Comparison of ENCODE assay signal across 12 mouse cellular contexts in genomic region chr5:149275105-149275494, GRCm38 (mm10). TPM values are rescaled to one million over a fixed set of nuclear protein-coding genes. Genes with fewer than 3 reads are reported as not detected.
DNase-seq lines count a peak whose midpoint lies in the region; ATAC-seq and TF ChIP-seq lines count a peak whose summit lies in the region.
"Had no signal": no experiment of that assay in that cellular context is flagged by ENCODE, and none has a peak within 500 bp of the region (broad histone marks: within the 10 kb centered on the region; RNA-seq: fewer than 3 reads in every experiment).

No protein-coding gene starts in this region.

- peak; percentile 40 for TF ChIP-seq CTCF in heart, adult 2 months (IDR thresholded peaks at IDR 0.05)
- peak; percentile 37 for TF ChIP-seq CTCF in midbrain, postnatal 0 days (IDR thresholded peaks at IDR 0.05)
- peak; percentile 28; the same call in 1 of the 2 replicates for TF ChIP-seq CTCF in brain, embryonic 14.5 days (IDR thresholded peaks at IDR 0.05; ENCODE audit: borderline replicate concordance, extremely low read depth, insufficient read depth, insufficient read length)

- H3K9me3 ChIP-seq in midbrain, postnatal 0 days (ENCODE audit: low read length) = no peaks in the 10 kb centered on the region
- H3K9me3 ChIP-seq in midbrain, embryonic 14.5 days (ENCODE audit: control insufficient read depth, low read length) = no peaks in the 10 kb centered on the region

- H3K4me3 ChIP-seq in heart, adult 2 months = no peak overlapping the region
- H3K4me3 ChIP-seq in midbrain, postnatal 0 days (ENCODE audit: low read depth, low read length) = no peak overlapping the region
- no peak overlapping the region for H3K4me3 ChIP-seq in midbrain, embryonic 14.5 days (replicated peaks; ENCODE audit: low read depth, low read length)
- H3K4me3 ChIP-seq: forebrain, embryonic 15.5 days had no signal

- no peak for TF ChIP-seq POLR2A in heart, adult 2 months (IDR thresholded peaks at IDR 0.05; ENCODE audit: insufficient read depth, low read depth, low read length)
- no peak for TF ChIP-seq POLR2A in brain, embryonic 14.5 days (IDR thresholded peaks at IDR 0.05; ENCODE audit: borderline replicate concordance, extremely low read depth, insufficient read depth, insufficient read length, poor library complexity, severe bottlenecking)

- no peak overlapping the region for H3K9ac ChIP-seq in heart, adult 2 months (ENCODE audit: low read depth, low read length)
- H3K9ac ChIP-seq in midbrain, postnatal 0 days (replicated peaks; ENCODE audit: low read length, poor library complexity, severe bottlenecking) = no peak overlapping the region
- H3K9ac ChIP-seq in midbrain, embryonic 14.5 days (replicated peaks; ENCODE audit: low read length) = no peak overlapping the region
- H3K9ac ChIP-seq: forebrain, embryonic 15.5 days had no signal

- no peaks in the 10 kb centered on the region for H3K36me3 ChIP-seq in heart, adult 2 months (ENCODE audit: control insufficient read depth, insufficient read depth, low read length)
- H3K36me3 ChIP-seq in midbrain, postnatal 0 days (ENCODE audit: insufficient read depth, low read length) = no peaks in the 10 kb centered on the region
- no peaks in the 10 kb centered on the region for H3K36me3 ChIP-seq in midbrain, embryonic 14.5 days (ENCODE audit: control insufficient read depth, insufficient read depth, low read length)
- H3K36me3 ChIP-seq: forebrain, embryonic 15.5 days had no signal

- DNase-seq in heart, adult 2 months = no peak
- no peak for DNase-seq in heart, postnatal 14 days
- no peak for DNase-seq in midbrain, postnatal 0 days (ENCODE audit: low spot score)
- no peak for DNase-seq in midbrain, embryonic 14.5 days
- DNase-seq in brain, embryonic 14.5 days (ENCODE audit: low read depth) = no peak
- peak; percentile 33 for DNase-seq in naive thymus-derived CD4-positive, alpha-beta T cell, adult 2 months (ENCODE audit: low read depth)
- no peak for DNase-seq in layer of hippocampus, adult 9-11 months
- DNase-seq in gastrocnemius, postnatal 36 days = no peak
- DNase-seq: gastrocnemius, postnatal 14 days; kidney, postnatal 4 days had no signal

- no peak overlapping the region for H3K27ac ChIP-seq in heart, adult 2 months
- H3K27ac ChIP-seq in midbrain, postnatal 0 days (ENCODE audit: low read depth, low read length) = no peak overlapping the region
- H3K27ac ChIP-seq in midbrain, embryonic 14.5 days (replicated peaks; ENCODE audit: low read depth, low read length) = no peak overlapping the region
- H3K27ac ChIP-seq: forebrain, embryonic 15.5 days had no signal

- intact Hi-C loops in heart, adult 2 months (cut with DNase I) = no loop called here
- intact Hi-C loops in heart, postnatal 14 days (cut with DNase I) = no loop called here
- intact Hi-C loops in gastrocnemius, postnatal 36 days (cut with DNase I) = no loop called here

- no peak overlapping the region for H3K4me2 ChIP-seq in midbrain, postnatal 0 days (ENCODE audit: low read depth, low read length, poor library complexity, severe bottlenecking)
- H3K4me2 ChIP-seq in midbrain, embryonic 14.5 days (ENCODE audit: low read length) = no peak overlapping the region
- H3K4me2 ChIP-seq: forebrain, embryonic 15.5 days had no signal

- H3K27me3 ChIP-seq in heart, adult 2 months (ENCODE audit: control insufficient read depth, insufficient read depth, low read length) = no peaks in the 10 kb centered on the region
- no peaks in the 10 kb centered on the region for H3K27me3 ChIP-seq in midbrain, postnatal 0 days (ENCODE audit: insufficient read depth, low read length)
- H3K27me3 ChIP-seq in midbrain, embryonic 14.5 days (ENCODE audit: control insufficient read depth, insufficient read depth, low read length) = no peaks in the 10 kb centered on the region
- H3K27me3 ChIP-seq: forebrain, embryonic 15.5 days had no signal

- H3K4me1 ChIP-seq in heart, adult 2 months (ENCODE audit: control insufficient read depth, insufficient read depth, low read length) = peaks cover 2% of the 10 kb centered on the region; the same call in 1 of the 2 replicates
- H3K4me1 ChIP-seq in midbrain, postnatal 0 days (ENCODE audit: insufficient read depth, low read length) = peaks cover 3% of the 10 kb centered on the region; the same call in 1 of the 2 replicates
- peaks cover 3% of the 10 kb centered on the region for H3K4me1 ChIP-seq in midbrain, embryonic 14.5 days (ENCODE audit: control insufficient read depth, insufficient read depth, low read length)

- 96% methylated on average over 1 of the region's 1 CpGs for WGBS in heart, adult 2 months
- WGBS in midbrain, postnatal 0 days = 74% methylated on average over 1 of the region's 1 CpGs
- WGBS in midbrain, embryonic 14.5 days = 85% methylated on average over 1 of the region's 1 CpGs

- ATAC-seq in midbrain, postnatal 0 days (ENCODE audit: low FRiP score) = no peak
- no peak for ATAC-seq in midbrain, embryonic 14.5 days (ENCODE audit: low FRiP score, low TSS enrichment)
- ATAC-seq: forebrain, embryonic 15.5 days; inflammation-experienced regulatory T-cells, adult 6 months had no signal

- H3K79me2 ChIP-seq in heart, adult 2 months (replicated peaks; ENCODE audit: control insufficient read depth, insufficient read depth, low read length) = no peaks in the 10 kb centered on the region

- no peak for TF ChIP-seq EP300 in heart, adult 2 months (IDR thresholded peaks at IDR 0.05; ENCODE audit: insufficient read depth, low read depth, low read length)

RNA-seq across cellular contexts. Expression of gene Alox5ap, which starts 10.5 kb away (rescaled TPM):
- total RNA-seq in heart, adult 2 months (2021) = 10 to 100 TPM; 19.9 to 21.1 TPM
- polyA plus RNA-seq in heart, adult 2 months (2012; rRNA removed) = 25.5 and 26.5 TPM in 2 replicates
- 10 to 100 TPM; 13.2 to 16.8 TPM for total RNA-seq in heart, postnatal 14 days (2021)
- total RNA-seq in midbrain, postnatal 0 days (2014; rRNA removed) = 2.5 and 8.5 TPM in 2 replicates
- 10.5 and 10.6 TPM in 2 replicates for polyA plus RNA-seq in midbrain, postnatal 0 days (2015; fragmentation: Nextera tagmentation; extraction: Ambion mirVana)
- 10.9 and 12.2 TPM in 2 replicates for polyA plus RNA-seq in midbrain, embryonic 14.5 days (2014; fragmentation: Nextera tagmentation; extraction: Ambion mirVana)
- 11.4 and 12.7 TPM in 2 replicates for polyA plus RNA-seq in brain, embryonic 14.5 days (2012; rRNA removed)
- 1 to 10 TPM; 5.0 to 6.5 TPM for total RNA-seq in gastrocnemius, postnatal 36 days (2021)
